Mouse (Mus musculus) limb, embryonic 15.5 days (tissue): ENCODE data around the gene Mrvi1. TPM values are rescaled to one million over a fixed set of nuclear protein-coding genes. Genes with fewer than 3 reads are reported as not detected.

Experiments used
- ATAC-seq: fragments of 200-750 bp; cut with Nextera tagmentation; 2 replicates; pipeline ENCODE4 v1.8.0; 2017; ENCODE audit warnings: low read depth, moderate TSS enrichment; ENCODE audit not compliant: insufficient number of reproducible peaks, low FRiP score, low TSS enrichment
- H3K27ac ChIP-seq: fragments of 300-500 bp; sonication (generic); 2 replicates; pipeline ENCODE4 v1.5.1; 2015; ENCODE audit warnings: moderate library complexity, mild to moderate bottlenecking, inconsistent platforms
- H3K27me3 ChIP-seq: fragments of 300-500 bp; sonication (generic); 2 replicates; pipeline ENCODE4 v1.6.1; 2015; ENCODE audit warnings: inconsistent platforms
- H3K36me3 ChIP-seq: fragments of 300-500 bp; sonication (generic); 2 replicates; pipeline ENCODE4 v1.6.1; 2015; ENCODE audit warnings: inconsistent platforms
- H3K4me1 ChIP-seq: fragments of 300-500 bp; sonication (generic); 2 replicates; pipeline ENCODE4 v1.6.1; 2015; ENCODE audit warnings: inconsistent platforms
- H3K4me2 ChIP-seq: fragments of 300-500 bp; sonication (generic); 2 replicates; pipeline ENCODE4 v1.6.1; 2015; ENCODE audit warnings: mild to moderate bottlenecking, inconsistent platforms
- H3K4me3 ChIP-seq: fragments of 300-500 bp; sonication (generic); 2 replicates; pipeline ENCODE4 v1.5.1; 2015; ENCODE audit warnings: mild to moderate bottlenecking, inconsistent platforms
- H3K9ac ChIP-seq: fragments of 300-500 bp; sonication (generic); 2 replicates; pipeline ENCODE4 v1.6.1; 2015; ENCODE audit warnings: inconsistent platforms
- H3K9me3 ChIP-seq: fragments of 300-500 bp; sonication (generic); 2 replicates; pipeline ENCODE4 v1.6.1; 2016; ENCODE audit warnings: inconsistent platforms
- WGBS: fragments of 180-500 bp; shearing (Covaris S2); methylation state at CpG from one replicate; pipeline ENCODE4 v1.1.7; 2015; 5-methylcytosine and 5-hydroxymethylcytosine counted together
- polyA plus RNA-seq: library from polyadenylated mRNA; unstranded; fragments of >200 nt; fragmentation: Nextera tagmentation; extraction: Ambion mirVana; gene quantifications from 2 replicates; pipeline ENCODE4 v1.2.1, GENCODE M21; 2015

The Mrvi1 gene
- polyA plus RNA-seq, result 0.96 and 1.8 TPM in 2 replicates

GRCm38 (mm10) chr7:110982053-110982705, at the start of gene Mrvi1:
Mrvi1 (minus strand) TSS chr7:110982461.
- Histone ChIP-seq H3K4me3 (no peak within 1 kb of the TSS), H3K9ac (no peak within 1 kb of the TSS), H3K9me3 (no peaks in the 10 kb centered on the region), H3K4me1 (peaks cover 14% of the 10 kb centered on the region), H3K36me3 (no peaks in the 10 kb centered on the region), H3K27ac (peak within 1 kb of the TSS; percentile 43), H3K4me2 (peak within 1 kb of the TSS; percentile 7; the same call in 1 of the 2 replicates), H3K27me3 (no peaks in the 10 kb centered on the region)
- WGBS, result 41% methylated on average over 7 of the region's 7 CpGs
- ATAC-seq, result peak; percentile 33; the same call in 1 of the 2 replicates

GRCm38 (mm10) chr7:111029046-111029553, 46.8 kb upstream of the Mrvi1 start:
- H3K27ac ChIP-seq, result peak overlapping the region; percentile 96
- under 1% methylated on average over 29 of the region's 29 CpGs for WGBS
- peak overlapping the region; percentile 91 for H3K4me3 ChIP-seq
- no peaks in the 10 kb centered on the region for H3K27me3 ChIP-seq
- peak overlapping the region; percentile 69 for H3K4me2 ChIP-seq
- ATAC-seq, result peak; percentile 68; the same call in 1 of the 2 replicates
- H3K4me1 ChIP-seq, result peaks cover 9% of the 10 kb centered on the region
- H3K9me3 ChIP-seq, result no peaks in the 10 kb centered on the region
- peaks cover 17% of the 10 kb centered on the region for H3K36me3 ChIP-seq
- H3K9ac ChIP-seq, result peak overlapping the region; percentile 69

- no peaks in the 10 kb centered on the region for H3K27me3 ChIP-seq
- peak within 1 kb of the TSS; percentile 96 for H3K27ac ChIP-seq
- peak within 1 kb of the TSS; percentile 91 for H3K4me3 ChIP-seq
- peaks cover 15% of the 10 kb centered on the region; the same call in 1 of the 2 replicates for H3K36me3 ChIP-seq
- peak within 1 kb of the TSS; percentile 69 for H3K4me2 ChIP-seq
- ATAC-seq, result peak; percentile 93
- 7% methylated on average over 45 of the region's 45 CpGs for WGBS
- H3K9ac ChIP-seq, result peak within 1 kb of the TSS; percentile 69
- peaks cover 9% of the 10 kb centered on the region for H3K4me1 ChIP-seq
- no peaks in the 10 kb centered on the region for H3K9me3 ChIP-seq
These were observed 46.2 kb upstream of the Mrvi1 start, which contains the start of gene Ctr9 for GRCm38 (mm10) chr7:111028281-111029045. Ctr9 (plus strand) TSS chr7:111028951.

- Histone ChIP-seq H3K4me3 (no peak overlapping the region), H3K9me3 (no peaks in the 10 kb centered on the region), H3K36me3 (no peaks in the 10 kb centered on the region), H3K27me3 (no peaks in the 10 kb centered on the region), H3K9ac (no peak overlapping the region), H3K4me1 (peaks cover 8% of the 10 kb centered on the region), H3K27ac (no peak overlapping the region), H3K4me2 (no peak overlapping the region)
- 58% methylated on average over 4 of the region's 4 CpGs for WGBS
- ATAC-seq, result no peak
These were observed 42.7 kb upstream of the Mrvi1 start for GRCm38 (mm10) chr7:111024912-111025311.

DNA sequence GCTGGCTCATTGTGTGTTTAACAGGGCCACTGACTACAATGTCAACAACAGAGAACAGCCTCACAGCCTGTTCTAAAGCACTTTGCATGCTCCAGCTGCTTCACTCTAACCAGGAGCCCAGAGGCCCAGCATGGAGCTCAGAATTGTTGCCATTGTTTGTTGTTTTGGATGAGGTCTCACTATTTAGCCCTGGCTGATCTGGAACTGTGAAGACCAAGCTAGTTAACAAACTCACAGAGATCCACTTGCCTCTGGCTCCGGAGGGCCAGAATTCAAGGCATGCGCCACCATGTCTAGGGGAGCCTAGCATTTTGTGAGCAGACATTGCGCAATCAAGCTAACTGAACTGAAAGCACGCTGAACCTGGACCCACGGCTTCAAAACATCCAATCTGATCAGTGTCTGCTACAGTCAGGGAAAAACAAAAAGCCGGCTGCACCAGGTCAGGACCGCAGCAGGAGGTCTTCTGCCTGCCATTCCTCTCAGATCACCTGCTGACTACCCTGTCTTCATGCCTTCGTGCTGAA, 41.9 kb upstream of the Mrvi1 start:
- 38% methylated on average over 8 of the region's 8 CpGs for WGBS
- H3K4me2 ChIP-seq, result no peak overlapping the region
- H3K9me3 ChIP-seq, result no peaks in the 10 kb centered on the region
- no peak overlapping the region for H3K9ac ChIP-seq
- H3K27me3 ChIP-seq, result no peaks in the 10 kb centered on the region
- no peak overlapping the region for H3K27ac ChIP-seq
- 0 out of 2 replicates have a peak, but pooled peaks cover 3% of the 10 kb centered on the region for H3K4me1 ChIP-seq
- H3K4me3 ChIP-seq, result no peak overlapping the region
- no peak for ATAC-seq
- no peaks in the 10 kb centered on the region for H3K36me3 ChIP-seq

GRCm38 (mm10) chr7:111020814-111021213, 38.6 kb upstream of the Mrvi1 start:
- 52% methylated on average over 4 of the region's 4 CpGs for WGBS
- no peak for ATAC-seq
- H3K27ac ChIP-seq, result no peak overlapping the region
- H3K27me3 ChIP-seq, result no peaks in the 10 kb centered on the region
- no peaks in the 10 kb centered on the region for H3K36me3 ChIP-seq
- H3K9me3 ChIP-seq, result no peaks in the 10 kb centered on the region
- no peaks in the 10 kb centered on the region for H3K4me1 ChIP-seq
- H3K9ac ChIP-seq, result no peak overlapping the region
- H3K4me3 ChIP-seq, result no peak overlapping the region
- no peak overlapping the region for H3K4me2 ChIP-seq

DNA sequence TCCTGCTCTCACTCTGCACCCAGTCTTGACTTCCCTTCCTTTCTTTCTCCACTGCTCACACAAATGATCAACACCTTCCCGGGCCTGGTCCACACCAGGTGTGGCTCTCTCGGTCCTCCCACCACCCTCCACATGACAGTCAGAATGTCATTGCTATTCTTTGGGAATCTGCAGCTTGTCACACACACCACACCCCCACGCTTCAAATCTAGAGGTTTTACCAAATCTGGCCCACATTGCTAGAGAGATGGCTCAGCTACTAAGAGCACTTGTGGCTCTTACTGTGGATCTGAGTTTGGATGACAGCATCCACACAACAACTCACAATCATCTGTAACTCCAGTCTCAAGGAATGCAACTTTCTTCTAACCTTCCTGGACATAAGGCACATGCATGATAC, 34.7 kb upstream of the Mrvi1 start:
- no peaks in the 10 kb centered on the region for H3K4me1 ChIP-seq
- H3K27me3 ChIP-seq, result no peaks in the 10 kb centered on the region
- no peak for ATAC-seq
- WGBS, result 76% methylated on average over 3 of the region's 3 CpGs
- H3K36me3 ChIP-seq, result no peaks in the 10 kb centered on the region
- H3K27ac ChIP-seq, result no peak overlapping the region
- H3K4me3 ChIP-seq, result no peak overlapping the region
- H3K9me3 ChIP-seq, result no peaks in the 10 kb centered on the region
- H3K4me2 ChIP-seq, result no peak overlapping the region
- no peak overlapping the region for H3K9ac ChIP-seq

GRCm38 (mm10) chr7:111015731-111016130, 33.5 kb upstream of the Mrvi1 start:
- Histone ChIP-seq H3K4me2 (no peak overlapping the region), H3K27me3 (no peaks in the 10 kb centered on the region), H3K4me3 (no peak overlapping the region), H3K4me1 (no peaks in the 10 kb centered on the region), H3K27ac (no peak overlapping the region), H3K36me3 (no peaks in the 10 kb centered on the region), H3K9ac (no peak overlapping the region), H3K9me3 (no peaks in the 10 kb centered on the region)
- WGBS, result 72% methylated on average over 5 of the region's 5 CpGs
- no peak for ATAC-seq

DNA sequence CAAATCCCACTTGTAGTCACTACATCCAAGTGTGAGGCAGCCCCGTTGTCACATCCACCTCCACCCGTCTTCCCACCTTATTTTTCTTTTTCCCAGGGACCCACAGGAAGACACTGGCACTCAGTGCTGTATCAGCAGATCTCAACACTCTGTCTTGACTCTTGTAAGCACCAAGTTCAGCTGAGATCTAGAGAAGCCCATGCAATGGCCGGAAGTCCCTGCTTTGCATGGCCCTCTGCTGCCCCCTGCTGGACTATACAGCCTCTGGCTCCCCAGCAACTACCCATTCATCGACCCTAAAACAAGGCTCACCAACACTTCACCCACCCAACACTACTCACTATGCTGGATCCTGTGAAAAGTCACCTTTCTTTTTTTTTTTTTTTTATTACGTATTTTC, 32.6 kb upstream of the Mrvi1 start:
- H3K4me1 ChIP-seq, result no peaks in the 10 kb centered on the region
- no peak overlapping the region for H3K9ac ChIP-seq
- no peak for ATAC-seq
- no peaks in the 10 kb centered on the region for H3K36me3 ChIP-seq
- H3K9me3 ChIP-seq, result no peaks in the 10 kb centered on the region
- no peak overlapping the region for H3K27ac ChIP-seq
- H3K4me2 ChIP-seq, result no peak overlapping the region
- 32% methylated on average over 5 of the region's 5 CpGs for WGBS
- no peak overlapping the region for H3K4me3 ChIP-seq
- no peaks in the 10 kb centered on the region for H3K27me3 ChIP-seq

DNA sequence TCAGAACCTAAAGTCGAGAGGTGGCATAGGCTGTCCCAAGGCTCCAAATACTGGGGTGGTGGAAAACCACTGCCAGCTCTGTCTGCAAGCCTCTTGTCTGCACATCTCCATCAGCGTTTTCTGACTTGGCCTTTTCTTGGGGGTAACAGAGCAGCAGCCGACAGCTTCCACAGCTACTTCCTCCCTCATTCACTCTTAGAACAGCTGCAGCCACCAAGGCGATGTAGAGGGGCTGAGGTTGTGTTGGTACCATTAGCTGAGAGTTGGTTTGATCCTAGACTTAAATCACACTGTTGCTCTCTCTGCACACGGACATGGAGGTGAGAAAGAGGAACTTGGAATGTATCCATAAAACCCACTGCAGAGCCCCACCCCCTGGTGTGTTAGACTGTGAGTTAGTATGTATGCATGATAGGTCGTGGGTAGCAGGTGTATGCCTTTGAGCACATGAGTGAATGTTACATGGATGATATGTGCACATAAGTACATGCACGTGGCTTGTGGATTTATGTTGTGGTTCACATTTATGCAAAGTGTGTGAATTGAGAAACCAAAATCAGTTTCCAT, 31.9 kb upstream of the Mrvi1 start:
- Histone ChIP-seq H3K4me3 (no peak overlapping the region), H3K9me3 (no peaks in the 10 kb centered on the region), H3K9ac (no peak overlapping the region; the same call in 1 of the 2 replicates), H3K27ac (no peak overlapping the region), H3K4me2 (no peak overlapping the region), H3K36me3 (no peaks in the 10 kb centered on the region), H3K4me1 (no peaks in the 10 kb centered on the region), H3K27me3 (no peaks in the 10 kb centered on the region)
- 72% methylated on average over 7 of the region's 7 CpGs for WGBS
- no peak for ATAC-seq

- Histone ChIP-seq H3K27ac (no peak overlapping the region), H3K36me3 (no peaks in the 10 kb centered on the region), H3K27me3 (no peaks in the 10 kb centered on the region), H3K9ac (no peak overlapping the region), H3K4me1 (no peaks in the 10 kb centered on the region), H3K9me3 (no peaks in the 10 kb centered on the region), H3K4me3 (no peak overlapping the region), H3K4me2 (no peak overlapping the region)
- ATAC-seq, result no peak
- 85% methylated on average over 3 of the region's 3 CpGs for WGBS
These were observed 22.0 kb upstream of the Mrvi1 start for GRCm38 (mm10) chr7:111004136-111004840.
